Mouse (Mus musculus): ENCODE results near the gene Eif4g3. TPM values are rescaled to one million over a fixed set of nuclear protein-coding genes. Genes with fewer than 3 reads are reported as not detected.

The Eif4g3 gene
- polyA plus RNA-seq (2017; shearing (Covaris generic)) = 50.1 TPM

DNA sequence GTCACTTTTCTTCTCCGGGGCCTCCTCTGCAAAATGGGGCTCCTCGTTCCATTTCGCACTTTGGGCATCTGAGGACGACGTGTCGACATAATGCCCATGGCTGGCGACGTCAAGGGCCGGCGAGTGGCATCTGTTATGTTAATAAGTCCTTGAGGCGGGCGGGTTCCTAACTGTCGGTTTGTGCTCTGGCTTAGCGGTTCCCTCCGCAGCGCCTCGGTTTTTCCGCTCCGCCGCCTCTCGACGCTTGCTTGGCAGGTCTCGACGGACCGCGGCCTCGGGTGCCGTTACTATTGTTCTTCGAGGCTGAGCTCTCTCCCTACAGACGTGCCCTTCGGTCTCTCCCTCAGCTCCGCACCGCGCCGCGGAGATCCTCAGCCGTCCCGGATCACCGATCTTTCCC is at the start of gene Eif4g3:
Gene Eif4g3 (plus strand): TSS at position 133 of the 400 bp plus-strand sequence.

DNA sequence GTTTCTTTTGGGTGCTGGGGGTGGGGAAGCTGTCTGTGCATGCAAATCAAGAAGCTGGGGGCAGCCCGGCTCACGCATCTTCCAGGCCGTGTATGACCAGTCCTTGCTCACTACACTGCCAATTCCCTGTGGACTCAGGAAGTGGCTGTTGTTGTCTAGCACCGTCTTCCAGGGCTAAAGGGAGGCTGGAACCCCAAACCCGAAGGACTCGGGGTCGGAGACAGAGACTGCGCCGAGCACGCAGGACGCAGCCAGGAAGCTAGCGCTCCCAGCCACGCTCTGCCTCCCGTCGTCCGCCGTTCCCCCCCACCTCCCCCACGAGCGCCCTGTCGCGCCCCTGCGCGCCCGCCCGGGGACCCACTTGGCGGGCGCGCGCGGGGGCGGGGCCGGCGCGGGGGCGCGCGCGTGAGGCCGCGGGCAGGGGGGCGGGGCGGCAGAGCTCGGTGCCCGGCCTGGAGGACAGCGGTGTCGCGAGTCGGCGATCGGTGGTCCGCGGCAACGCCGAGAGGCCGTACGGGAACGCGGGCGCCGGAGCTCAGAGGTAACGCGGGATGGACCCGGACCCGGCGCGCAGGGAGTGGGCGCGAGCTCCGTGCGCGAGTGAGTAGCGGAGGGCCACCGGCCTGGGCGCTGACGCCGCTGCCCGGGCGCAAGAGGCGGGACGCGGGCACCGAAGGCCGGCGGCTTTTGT is 223.5 kb downstream of the Eif4g3 start, which contains the start of gene Hp1bp3:
Gene Hp1bp3 (plus strand): TSS at position 97 of the 691 bp plus-strand sequence.

GRCm38 (mm10) chr4:138250088-138250960 is 257.5 kb downstream of the Eif4g3 start, which contains the start of the genes Sh2d5 and Kif17:
Gene Sh2d5, plus strand, starts transcription at chr4:138250403.
Gene Kif17, plus strand, starts transcription at chr4:138250435.

Other genes starting within 250 kb of the Eif4g3 start
- gene Alpl, start 196.6 kb upstream of the Eif4g3 start, polyA plus RNA-seq (2017; shearing (Covaris generic)) = not detected
- 30.5 TPM for gene Ece1, start 130.8 kb upstream of the Eif4g3 start, polyA plus RNA-seq (2017; shearing (Covaris generic))
- gene Hp1bp3, start 223.3 kb downstream of the Eif4g3 start, polyA plus RNA-seq (2017; shearing (Covaris generic)) = 152 TPM